In the genomic region with DNA sequence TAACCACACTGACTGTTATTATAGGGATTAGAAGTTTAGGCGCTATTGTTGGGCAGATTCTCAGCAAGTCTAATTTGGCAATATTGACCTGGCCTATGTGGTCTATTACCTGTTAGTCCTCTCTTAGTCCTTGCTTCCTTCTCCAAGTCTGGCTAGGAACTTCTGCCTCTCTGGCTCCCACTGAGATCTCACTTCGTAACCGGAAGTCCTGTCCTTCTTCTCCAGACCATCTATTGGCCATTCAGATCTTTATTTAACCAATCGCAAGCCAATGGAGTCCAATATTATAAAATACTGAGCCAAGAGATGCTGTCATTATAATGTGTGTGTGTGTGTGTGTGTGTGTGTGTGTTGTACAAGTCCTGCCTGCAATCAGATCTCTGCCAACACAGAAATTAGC, we compare ENCODE assay signal across 8 mouse cellular contexts. TPM values are rescaled to one million over a fixed set of nuclear protein-coding genes. Genes with fewer than 3 reads are reported as not detected.
A peak's percentile ranks its signal among the peaks of the same experiment; 100 is the strongest.
DNase-seq lines count a peak whose midpoint lies in the region; ATAC-seq and TF ChIP-seq lines count a peak whose summit lies in the region.
"Had no signal": no experiment of that assay in that cellular context is flagged by ENCODE, and none has a peak within 500 bp of the region (broad histone marks: within the 10 kb centered on the region; RNA-seq: fewer than 3 reads in every experiment).

No protein-coding gene starts in this region.

- no peaks in the 10 kb centered on the region for H3K36me3 ChIP-seq in forebrain, postnatal 0 days (ENCODE audit: insufficient read depth)
- H3K36me3 ChIP-seq in limb, embryonic 15.5 days = no peaks in the 10 kb centered on the region
- H3K36me3 ChIP-seq: liver, embryonic 15.5 days had no signal

- H3K4me1 ChIP-seq in forebrain, postnatal 0 days (ENCODE audit: insufficient read depth) = peaks cover 2% of the 10 kb centered on the region; the same call in 1 of the 2 replicates
- H3K4me1 ChIP-seq in limb, embryonic 15.5 days = peaks cover 7% of the 10 kb centered on the region

- DNase-seq in testis, postnatal 10 days (ENCODE audit: low spot score) = peak; percentile 28
- DNase-seq in testis, postnatal 14 days (ENCODE audit: low spot score) = no peak
- peak; percentile 56 for DNase-seq in forebrain, postnatal 0 days
- DNase-seq in adipocyte (ENCODE audit: low spot score) = no peak
- no peak for DNase-seq in thymus, postnatal 4 days
- no peak for DNase-seq in layer of hippocampus, adult 8-10 months (ENCODE audit: low spot score in 2 of 2)

- no peak overlapping the region for H3K27ac ChIP-seq in forebrain, postnatal 0 days (ENCODE audit: low read depth, low read length)
- H3K27ac ChIP-seq in limb, embryonic 15.5 days = no peak overlapping the region
- H3K27ac ChIP-seq: liver, embryonic 15.5 days had no signal

- peak overlapping the region; percentile 39 for H3K9ac ChIP-seq in forebrain, postnatal 0 days
- no peak overlapping the region for H3K9ac ChIP-seq in limb, embryonic 15.5 days

- no peaks in the 10 kb centered on the region for H3K9me3 ChIP-seq in forebrain, postnatal 0 days (ENCODE audit: low read length)
- no peaks in the 10 kb centered on the region for H3K9me3 ChIP-seq in limb, embryonic 15.5 days
- H3K9me3 ChIP-seq: liver, embryonic 15.5 days had no signal

- no peak for TF ChIP-seq CTCF in forebrain, postnatal 0 days (IDR thresholded peaks at IDR 0.05; ENCODE audit: low read depth)

- WGBS in forebrain, postnatal 0 days = 34% methylated on average over 4 of the region's 4 CpGs
- 57% methylated on average over 4 of the region's 4 CpGs for WGBS in limb, embryonic 15.5 days

- H3K4me3 ChIP-seq in forebrain, postnatal 0 days (ENCODE audit: low read depth, low read length) = peak overlapping the region; percentile 33
- peak overlapping the region; percentile 35; the same call in 1 of the 2 replicates for H3K4me3 ChIP-seq in limb, embryonic 15.5 days

- H3K4me2 ChIP-seq in forebrain, postnatal 0 days (ENCODE audit: low read depth) = peak overlapping the region; percentile 69
- peak overlapping the region; percentile 69 for H3K4me2 ChIP-seq in limb, embryonic 15.5 days

- ATAC-seq in forebrain, postnatal 0 days = peak; percentile 36
- no peak for ATAC-seq in limb, embryonic 15.5 days (ENCODE audit: insufficient number of reproducible peaks, low FRiP score, low TSS enrichment, low read depth)

- H3K27me3 ChIP-seq in forebrain, postnatal 0 days (ENCODE audit: insufficient read depth, low read length) = no peaks in the 10 kb centered on the region
- peaks cover 30% of the 10 kb centered on the region; the same call in 1 of the 2 replicates for H3K27me3 ChIP-seq in limb, embryonic 15.5 days

RNA-seq across cellular contexts. Expression of gene Zfp747, which starts 11.7 kb away (rescaled TPM):
- total RNA-seq in forebrain, postnatal 0 days (2014; rRNA removed) = 8.5 and 9.2 TPM in 2 replicates
- polyA plus RNA-seq in forebrain, postnatal 0 days (2015; fragmentation: Nextera tagmentation; extraction: Ambion mirVana) = 2.9 and 4.7 TPM in 2 replicates
- 9.4 and 10.1 TPM in 2 replicates for polyA plus RNA-seq in limb, embryonic 15.5 days (2015; fragmentation: Nextera tagmentation; extraction: Ambion mirVana)
- 1 to 10 TPM; 7.3 to 9.2 (median 8.1) TPM for total RNA-seq in layer of hippocampus, adult 8-10 months (2022)

RNA-seq across cellular contexts. Expression of gene Zfp768, which starts 18.8 kb away (rescaled TPM):
- 29.5 and 31.7 TPM in 2 replicates for total RNA-seq in forebrain, postnatal 0 days (2014; rRNA removed)
- polyA plus RNA-seq in forebrain, postnatal 0 days (2015; fragmentation: Nextera tagmentation; extraction: Ambion mirVana) = 9.8 and 10.0 TPM in 2 replicates
- polyA plus RNA-seq in limb, embryonic 15.5 days (2015; fragmentation: Nextera tagmentation; extraction: Ambion mirVana) = 14.3 and 16.4 TPM in 2 replicates
- 10 to 100 TPM; 12.3 to 15.1 (median 13.0) TPM for total RNA-seq in layer of hippocampus, adult 8-10 months (2022)

RNA-seq across cellular contexts. Expression of gene 9130019O22Rik, which starts 22.8 kb away (rescaled TPM):
- total RNA-seq in forebrain, postnatal 0 days (2014; rRNA removed) = 3.2 and 4.6 TPM in 2 replicates
- polyA plus RNA-seq in forebrain, postnatal 0 days (2015; fragmentation: Nextera tagmentation; extraction: Ambion mirVana) = 0.89 and 1.3 TPM in 2 replicates
- 5.6 and 6.5 TPM in 2 replicates for polyA plus RNA-seq in limb, embryonic 15.5 days (2015; fragmentation: Nextera tagmentation; extraction: Ambion mirVana)
- total RNA-seq in layer of hippocampus, adult 8-10 months (2022) = 1 to 10 TPM; 4.0 to 4.6 (median 4.3) TPM

RNA-seq across cellular contexts. Expression of gene E430018J23Rik, which starts 29.3 kb away (rescaled TPM):
- 10.2 and 13.5 TPM in 2 replicates for total RNA-seq in forebrain, postnatal 0 days (2014; rRNA removed)
- 1.7 and 2.4 TPM in 2 replicates for polyA plus RNA-seq in forebrain, postnatal 0 days (2015; fragmentation: Nextera tagmentation; extraction: Ambion mirVana)
- polyA plus RNA-seq in limb, embryonic 15.5 days (2015; fragmentation: Nextera tagmentation; extraction: Ambion mirVana) = 7.5 and 8.1 TPM in 2 replicates
- total RNA-seq in layer of hippocampus, adult 8-10 months (2022) = 1 to 10 TPM; 6.7 to 8.0 (median 7.2) TPM

RNA-seq across cellular contexts. Expression of gene Zfp764, which starts 42.5 kb away (rescaled TPM):
- total RNA-seq in forebrain, postnatal 0 days (2014; rRNA removed) = 5.9 and 7.2 TPM in 2 replicates
- 1.7 and 3.2 TPM in 2 replicates for polyA plus RNA-seq in forebrain, postnatal 0 days (2015; fragmentation: Nextera tagmentation; extraction: Ambion mirVana)
- 9.7 and 9.8 TPM in 2 replicates for polyA plus RNA-seq in limb, embryonic 15.5 days (2015; fragmentation: Nextera tagmentation; extraction: Ambion mirVana)
- total RNA-seq in layer of hippocampus, adult 8-10 months (2022) = 1 to 10 TPM; 3.5 to 5.8 (median 5.0) TPM

Comparison
In these comparisons a context has a peak if more than half of its experiments do, and no peak if none do; other contexts are left out.
1. DNase-seq: peak in testis, postnatal 10 days (single experiment) and forebrain, postnatal 0 days (single experiment); none in testis, postnatal 14 days (single experiment), adipocyte (single experiment), thymus, postnatal 4 days (single experiment) and layer of hippocampus, adult 8-10 months (0 of 2).